Mouse (Mus musculus) forebrain, postnatal 0 days (tissue): ENCODE results near the gene Frzb. TPM values are rescaled to one million over a fixed set of nuclear protein-coding genes. Genes with fewer than 3 reads are reported as not detected.

ENCODE experiments used
- ATAC-seq: fragments of 200-750 bp; cut with Nextera tagmentation; 2 replicates; pipeline ENCODE4 v1.8.0; 2017; ENCODE audit warnings: mild to moderate bottlenecking, moderate library complexity
- DNase-seq: peaks from one replicate; pipeline ENCODE4 v3.0.0-alpha.2; 2015
- H3K27ac ChIP-seq: fragments of 300-500 bp; sonication (generic); 2 replicates; pipeline ENCODE4 v1.5.1; 2014; ENCODE audit warnings: low read depth, mild to moderate bottlenecking, antibody characterized with exemption, low read length, moderate library complexity, mixed read lengths
- H3K27me3 ChIP-seq: fragments of 300-500 bp; sonication (generic); 2 replicates; pipeline ENCODE4 v1.6.1; 2014; ENCODE audit warnings: mild to moderate bottlenecking, low read length, mixed read lengths; ENCODE audit not compliant: insufficient read depth
- H3K36me3 ChIP-seq: fragments of 300-500 bp; sonication (generic); 2 replicates; pipeline ENCODE4 v1.6.1; 2014; ENCODE audit warnings: mild to moderate bottlenecking, moderate library complexity; ENCODE audit not compliant: insufficient read depth
- H3K4me1 ChIP-seq: fragments of 300-500 bp; sonication (generic); 2 replicates; pipeline ENCODE4 v1.6.1; 2014; ENCODE audit warnings: antibody characterized with exemption; ENCODE audit not compliant: insufficient read depth
- H3K4me2 ChIP-seq: fragments of 300-500 bp; sonication (generic); 2 replicates; pipeline ENCODE4 v1.6.1; 2014; ENCODE audit warnings: low read depth, mild to moderate bottlenecking, moderate library complexity
- H3K4me3 ChIP-seq: fragments of 300-500 bp; sonication (generic); 2 replicates; pipeline ENCODE4 v1.5.1; 2014; ENCODE audit warnings: low read depth, low read length, mixed read lengths
- H3K9ac ChIP-seq: fragments of 300-500 bp; sonication (generic); 2 replicates; pipeline ENCODE4 v1.6.1; 2014; ENCODE audit warnings: mild to moderate bottlenecking
- H3K9me3 ChIP-seq: fragments of 300-500 bp; sonication (generic); 2 replicates; pipeline ENCODE4 v1.6.1; 2016; ENCODE audit warnings: low read length
- CTCF ChIP-seq: sonication (generic); IDR thresholded peaks from 2 replicates; pipeline ENCODE4 v1.5.1; 2016; ENCODE audit warnings: antibody characterized with exemption, control low read depth, low read depth
- WGBS: fragments of 180-500 bp; shearing (Covaris S2); extraction: QIAGEN DNeasy Blood & Tissue Kit; methylation state at CpG from one replicate; pipeline ENCODE4 v1.1.7; 2014; 5-methylcytosine and 5-hydroxymethylcytosine counted together
- polyA plus RNA-seq: library from polyadenylated mRNA; unstranded; fragments of >200 nt; fragmentation: Nextera tagmentation; extraction: Ambion mirVana; gene quantifications from 2 replicates; pipeline ENCODE4 v1.2.1, GENCODE M21; 2015
- total RNA-seq: library from RNA; depleted of rRNA; stranded (reverse); fragments of >200 nt; gene quantifications from 2 replicates; pipeline ENCODE4 v1.2.3, GENCODE M21; 2014; rRNA removed

The Frzb gene
- total and polyA plus RNA-seq, 2 experiments from 2014 or later: 7.0 to 7.8 TPM

- H3K9me3 ChIP-seq: no peaks in the 10 kb centered on the region
- no peak overlapping the region for H3K9ac ChIP-seq
- ATAC-seq (no peak), DNase-seq (no peak)
- H3K27me3 ChIP-seq: no peaks in the 10 kb centered on the region
- H3K4me3 ChIP-seq: no peak overlapping the region
- no peak overlapping the region for H3K27ac ChIP-seq
- no peak for TF ChIP-seq CTCF
- H3K4me2 ChIP-seq: no peak overlapping the region
- no peaks in the 10 kb centered on the region for H3K36me3 ChIP-seq
- H3K4me1 ChIP-seq: no peaks in the 10 kb centered on the region
- WGBS: 96% methylated on average over 5 of the region's 5 CpGs
These were observed 67.6 kb downstream of the Frzb start for GRCm38 (mm10) chr2:80379848-80380247.

GRCm38 (mm10) chr2:80374892-80375291, 72.5 kb downstream of the Frzb start:
- TF ChIP-seq CTCF: no peak
- ATAC-seq: no peak
- Histone ChIP-seq H3K9ac (no peak overlapping the region), H3K4me1 (no peaks in the 10 kb centered on the region), H3K27me3 (no peaks in the 10 kb centered on the region), H3K9me3 (no peaks in the 10 kb centered on the region), H3K36me3 (no peaks in the 10 kb centered on the region), H3K4me2 (no peak overlapping the region), H3K4me3 (no peak overlapping the region), H3K27ac (no peak overlapping the region)
- no peak for DNase-seq

- H3K27me3 ChIP-seq: no peaks in the 10 kb centered on the region
- H3K4me3 ChIP-seq: no peak overlapping the region
- no peaks in the 10 kb centered on the region for H3K4me1 ChIP-seq
- no peaks in the 10 kb centered on the region for H3K9me3 ChIP-seq
- no peak overlapping the region for H3K9ac ChIP-seq
- no peaks in the 10 kb centered on the region for H3K36me3 ChIP-seq
- WGBS: 70% methylated on average over 8 of the region's 8 CpGs
- no peak for DNase-seq
- ATAC-seq: no peak
- no peak overlapping the region for H3K27ac ChIP-seq
- no peak for TF ChIP-seq CTCF
- H3K4me2 ChIP-seq: no peak overlapping the region
These were observed 76.0 kb downstream of the Frzb start for GRCm38 (mm10) chr2:80371458-80371857.

Other genes starting within 250 kb of the Frzb start
- gene Prdx6b, start 155.2 kb downstream of the Frzb start, total RNA-seq: not detected in 2 replicates
- gene Prdx6b, start 155.2 kb downstream of the Frzb start, polyA plus RNA-seq: not detected in 2 replicates
- gene Dnajc10, start 132.2 kb downstream of the Frzb start, total RNA-seq: 69.6 and 79.8 TPM in 2 replicates
- gene Dnajc10, start 132.2 kb downstream of the Frzb start, polyA plus RNA-seq: 42.1 and 53.4 TPM in 2 replicates
- 154 and 178 TPM in 2 replicates for gene Nckap1, start 133.8 kb upstream of the Frzb start, total RNA-seq
- gene Nckap1, start 133.8 kb upstream of the Frzb start, polyA plus RNA-seq: 67.6 and 90.0 TPM in 2 replicates
- gene Dusp19, start 169.4 kb upstream of the Frzb start, total RNA-seq: 20.2 and 20.5 TPM in 2 replicates
- 9.6 and 10.5 TPM in 2 replicates for gene Dusp19, start 169.4 kb upstream of the Frzb start, polyA plus RNA-seq
- 46.1 and 49.2 TPM in 2 replicates for gene Nup35, start 169.6 kb upstream of the Frzb start, total RNA-seq
- gene Nup35, start 169.6 kb upstream of the Frzb start, polyA plus RNA-seq: 30.0 and 33.8 TPM in 2 replicates